Mouse (Mus musculus): ENCODE measurements around the gene Wrap53. TPM values are rescaled to one million over a fixed set of nuclear protein-coding genes. Genes with fewer than 3 reads are reported as not detected.
"Not testable (repeated sequence)": the region's sequence is repeated elsewhere in the genome, so short reads cannot be mapped to it uniquely, and the experiment has no call there.

Gene Wrap53
- total RNA-seq (2014; rRNA removed) = 16.4 and 19.4 TPM in 2 replicates
- polyA plus RNA-seq (2015; fragmentation: Nextera tagmentation; extraction: Ambion mirVana) = 12.8 and 13.8 TPM in 2 replicates

DNA sequence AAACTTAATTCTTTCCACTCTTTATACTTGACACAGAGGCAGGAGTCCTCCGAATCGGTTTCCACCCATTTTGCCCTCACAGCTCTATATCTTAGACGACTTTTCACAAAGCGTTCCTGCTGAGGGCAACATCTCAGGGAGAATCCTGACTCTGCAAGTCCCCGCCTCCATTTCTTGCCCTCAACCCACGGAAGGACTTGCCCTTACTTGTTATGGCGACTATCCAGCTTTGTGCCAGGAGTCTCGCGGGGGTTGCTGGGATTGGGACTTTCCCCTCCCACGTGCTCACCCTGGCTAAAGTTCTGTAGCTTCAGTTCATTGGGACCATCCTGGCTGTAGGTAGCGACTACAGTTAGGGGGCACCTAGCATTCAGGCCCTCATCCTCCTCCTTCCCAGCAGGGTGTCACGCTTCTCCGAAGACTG lies at the start of gene Wrap53, which contains the start of gene Trp53:
TSS of gene Wrap53 (minus strand) at position 165 of the 424 bp plus-strand sequence.
TSS of gene Trp53 (plus strand) at position 269 of the 424 bp plus-strand sequence.
- no peak for TF ChIP-seq CTCF (IDR thresholded peaks at IDR 0.05; ENCODE audit: low read depth)
- Histone ChIP-seq H3K4me1 (ENCODE audit: insufficient read depth, low read length) (peaks cover 10% of the 10 kb centered on the region), H3K36me3 (ENCODE audit: insufficient read depth, low read length) (no peaks in the 10 kb centered on the region), H3K27ac (peak within 1 kb of the TSS; percentile 96), H3K9ac (replicated peaks; ENCODE audit: low read length) (peak within 1 kb of the TSS; percentile 76), H3K4me2 (ENCODE audit: low read depth, low read length) (peak within 1 kb of the TSS; percentile 90), H3K4me3 (ENCODE audit: low read length) (peak within 1 kb of the TSS; percentile 80), H3K27me3 (ENCODE audit: insufficient read depth, low read length) (no peaks in the 10 kb centered on the region), H3K9me3 (ENCODE audit: low read length) (no peaks in the 10 kb centered on the region)
- peak; percentile 97 for DNase-seq (ENCODE audit: low spot score)
- WGBS = under 1% methylated on average over 13 of the region's 13 CpGs
- peak; percentile 73 for ATAC-seq

DNA sequence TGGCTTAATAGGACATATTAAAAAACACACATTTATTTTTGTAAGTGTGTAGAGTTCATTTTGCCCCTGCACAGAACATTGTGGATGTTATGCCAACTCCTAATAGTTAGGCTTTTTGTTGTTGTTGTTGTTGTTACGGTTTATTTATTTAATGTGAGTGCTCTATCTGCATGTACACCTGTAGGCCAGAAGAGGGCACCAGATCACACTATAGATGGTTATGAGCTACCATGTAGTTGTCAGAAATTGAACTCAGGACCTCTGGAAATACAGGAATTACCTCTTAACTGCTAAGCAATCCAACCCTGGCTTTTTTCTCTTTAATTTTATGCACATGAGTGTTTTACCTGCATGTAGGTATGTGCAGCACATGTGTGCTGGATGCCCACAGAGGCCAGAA lies 49.7 kb upstream of the Wrap53 start:
- peak; percentile 27 for DNase-seq (ENCODE audit: low spot score)
- H3K27me3 ChIP-seq (ENCODE audit: insufficient read depth, low read length) = no peaks in the 10 kb centered on the region
- H3K4me1 ChIP-seq (ENCODE audit: insufficient read depth, low read length) = peaks cover 10% of the 10 kb centered on the region; the same call in 1 of the 2 replicates
- no peak overlapping the region for H3K4me2 ChIP-seq (ENCODE audit: low read depth, low read length)
- no peak overlapping the region for H3K27ac ChIP-seq
- no peak overlapping the region for H3K4me3 ChIP-seq (ENCODE audit: low read length)
- H3K9ac ChIP-seq (replicated peaks; ENCODE audit: low read length) = no peak overlapping the region
- ATAC-seq = no peak
- H3K36me3 ChIP-seq (ENCODE audit: insufficient read depth, low read length) = no peaks in the 10 kb centered on the region
- TF ChIP-seq CTCF (IDR thresholded peaks at IDR 0.05; ENCODE audit: low read depth) = peak; percentile 59
- no peaks in the 10 kb centered on the region for H3K9me3 ChIP-seq (ENCODE audit: low read length)
- 61% methylated on average over 1 of the region's 1 CpGs for WGBS

GRCm38 (mm10) chr11:69628286-69628685 lies 48.2 kb upstream of the Wrap53 start:
- H3K9ac ChIP-seq (replicated peaks; ENCODE audit: low read length) = no peak overlapping the region
- H3K36me3 ChIP-seq (ENCODE audit: insufficient read depth, low read length) = no peaks in the 10 kb centered on the region
- TF ChIP-seq CTCF (IDR thresholded peaks at IDR 0.05; ENCODE audit: low read depth) = peak; percentile 95
- no peak overlapping the region for H3K4me2 ChIP-seq (ENCODE audit: low read depth, low read length)
- no peak for ATAC-seq
- H3K27me3 ChIP-seq (ENCODE audit: insufficient read depth, low read length) = no peaks in the 10 kb centered on the region
- no peak overlapping the region for H3K27ac ChIP-seq
- 38% methylated on average over 6 of the region's 6 CpGs for WGBS
- no peak overlapping the region for H3K4me3 ChIP-seq (ENCODE audit: low read length)
- H3K4me1 ChIP-seq (ENCODE audit: insufficient read depth, low read length) = no peaks in the 10 kb centered on the region
- no peaks in the 10 kb centered on the region for H3K9me3 ChIP-seq (ENCODE audit: low read length)
- DNase-seq (ENCODE audit: low spot score) = peak; percentile 87

DNA sequence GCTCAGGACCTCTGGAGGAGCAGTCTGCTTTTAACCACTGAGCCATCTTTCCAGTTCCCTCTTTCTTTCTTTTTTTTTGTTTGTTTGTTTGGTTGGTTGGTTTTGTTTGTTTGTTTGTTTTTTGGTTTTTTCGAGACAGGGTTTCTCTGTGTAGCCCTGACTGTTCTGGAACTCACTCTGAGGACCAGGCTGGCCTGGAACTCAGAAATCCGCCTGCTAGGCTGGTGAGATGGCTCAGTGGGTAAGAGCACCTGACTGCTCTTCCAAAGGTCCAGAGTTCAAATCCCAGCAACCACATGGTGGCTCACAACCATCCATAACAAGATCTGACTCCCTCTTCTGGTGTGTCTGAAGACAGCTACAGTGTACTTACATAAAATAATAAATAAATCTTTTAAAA lies 44.3 kb upstream of the Wrap53 start:
- not testable (repeated sequence) for DNase-seq (ENCODE audit: low spot score); H3K4me1 ChIP-seq (ENCODE audit: insufficient read depth, low read length); H3K27ac ChIP-seq; H3K27me3 ChIP-seq (ENCODE audit: insufficient read depth, low read length); H3K9ac ChIP-seq (replicated peaks; ENCODE audit: low read length); H3K9me3 ChIP-seq (ENCODE audit: low read length); ATAC-seq; H3K36me3 ChIP-seq (ENCODE audit: insufficient read depth, low read length); H3K4me3 ChIP-seq (ENCODE audit: low read length); H3K4me2 ChIP-seq (ENCODE audit: low read depth, low read length)
- 96% methylated on average over 2 of the region's 2 CpGs for WGBS

DNA sequence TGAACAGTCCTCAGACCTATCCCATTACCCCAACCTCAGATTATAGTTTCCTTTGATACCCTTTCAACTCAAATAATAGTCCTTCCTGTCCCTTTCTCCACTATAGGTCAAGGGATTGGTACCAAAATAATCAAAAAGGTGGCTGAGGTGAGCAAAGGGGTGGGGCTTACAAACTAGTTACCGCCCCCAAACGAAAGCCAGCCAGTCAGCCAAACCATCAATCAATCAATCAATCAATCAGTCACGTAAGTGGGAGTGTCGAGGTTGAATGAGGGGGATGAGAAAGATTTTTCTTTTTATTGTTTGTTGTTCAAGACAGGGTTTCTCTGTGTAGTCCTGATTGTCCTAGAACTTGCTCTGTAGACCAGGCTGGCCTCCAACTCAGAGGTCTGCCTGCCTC lies 43.0 kb upstream of the Wrap53 start:
- H3K9me3 ChIP-seq (ENCODE audit: low read length) = no peaks in the 10 kb centered on the region
- peaks cover 5% of the 10 kb centered on the region; the same call in 1 of the 2 replicates for H3K4me1 ChIP-seq (ENCODE audit: insufficient read depth, low read length)
- no peaks in the 10 kb centered on the region for H3K27me3 ChIP-seq (ENCODE audit: insufficient read depth, low read length)
- H3K27ac ChIP-seq = peak overlapping the region; percentile 89; the same call in 1 of the 2 replicates
- H3K4me2 ChIP-seq (ENCODE audit: low read depth, low read length) = peak overlapping the region; percentile 89
- peak overlapping the region; percentile 89 for H3K9ac ChIP-seq (replicated peaks; ENCODE audit: low read length)
- H3K36me3 ChIP-seq (ENCODE audit: insufficient read depth, low read length) = no peaks in the 10 kb centered on the region
- ATAC-seq (no peak), DNase-seq (ENCODE audit: low spot score) (no peak)
- TF ChIP-seq CTCF (IDR thresholded peaks at IDR 0.05; ENCODE audit: low read depth) = no peak
- H3K4me3 ChIP-seq (ENCODE audit: low read length) = peak overlapping the region; percentile 57
- 61% methylated on average over 4 of the region's 4 CpGs for WGBS

DNA sequence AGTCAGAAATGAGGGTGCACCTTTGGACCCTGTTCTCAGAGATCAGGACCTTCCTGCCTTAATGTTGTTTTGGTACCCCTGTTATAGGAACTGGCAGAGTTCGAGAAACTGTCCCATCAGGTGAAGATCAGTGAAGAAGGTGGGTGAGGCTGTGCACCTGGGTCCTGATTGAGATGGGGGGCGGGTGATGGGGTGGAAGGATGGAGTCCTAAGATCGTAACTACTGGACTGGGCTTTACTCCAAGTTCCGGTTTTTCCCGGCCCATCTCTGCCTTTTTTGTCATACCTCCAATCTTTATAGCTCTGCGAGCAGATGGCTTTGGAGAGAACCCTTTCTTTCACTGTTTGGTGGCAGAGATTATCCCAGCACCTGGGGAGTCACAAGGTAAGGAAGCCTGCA lies 42.4 kb upstream of the Wrap53 start:
- Histone ChIP-seq H3K27ac (peak overlapping the region; percentile 89), H3K9ac (replicated peaks; ENCODE audit: low read length) (peak overlapping the region; percentile 89), H3K36me3 (ENCODE audit: insufficient read depth, low read length) (no peaks in the 10 kb centered on the region), H3K4me1 (ENCODE audit: insufficient read depth, low read length) (peaks cover 5% of the 10 kb centered on the region; the same call in 1 of the 2 replicates), H3K4me2 (ENCODE audit: low read depth, low read length) (peak overlapping the region; percentile 89), H3K9me3 (ENCODE audit: low read length) (no peaks in the 10 kb centered on the region), H3K4me3 (ENCODE audit: low read length) (peak overlapping the region; percentile 57), H3K27me3 (ENCODE audit: insufficient read depth, low read length) (no peaks in the 10 kb centered on the region)
- WGBS = 17% methylated on average over 6 of the region's 6 CpGs
- peak; percentile 22 for DNase-seq (ENCODE audit: low spot score)
- ATAC-seq = 0 out of 2 replicates have a peak, but pooled peaks have one; percentile 4
- TF ChIP-seq CTCF (IDR thresholded peaks at IDR 0.05; ENCODE audit: low read depth) = no peak

DNA sequence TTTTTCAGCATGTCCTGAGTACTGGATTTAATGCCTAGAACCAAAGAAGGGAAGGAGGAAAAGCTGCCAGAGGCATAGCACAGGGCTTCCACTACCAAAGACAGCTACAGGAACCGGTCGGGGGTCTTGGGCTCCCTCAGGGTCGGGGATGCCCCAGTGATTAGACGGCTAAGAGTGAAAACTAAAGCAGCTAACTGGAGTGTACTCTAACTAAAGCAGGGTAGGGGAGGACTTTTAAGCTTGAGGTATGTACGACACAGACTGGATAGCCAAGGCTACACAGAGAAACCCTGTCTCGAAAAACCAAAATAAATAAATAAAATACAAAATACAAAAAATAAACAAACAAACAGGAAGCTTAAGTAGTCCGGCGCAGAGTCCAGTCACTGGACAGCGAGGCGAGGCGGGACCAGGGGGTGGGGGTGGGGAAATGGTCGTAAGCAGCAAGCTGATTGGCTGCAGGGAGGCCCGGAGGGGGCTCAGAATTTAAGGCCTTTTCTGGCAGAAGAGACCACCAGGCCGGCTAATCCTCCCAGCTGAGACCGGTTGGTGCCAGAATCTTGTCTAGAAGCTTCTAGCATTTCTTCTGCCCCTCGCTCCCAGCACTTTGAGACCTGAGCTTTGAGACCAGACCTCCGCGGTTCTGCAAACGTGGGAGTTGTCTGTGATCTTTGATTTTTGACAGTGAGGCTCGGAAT lies 41.7 kb upstream of the Wrap53 start, which contains the start of gene Sat2:
TSS of gene Sat2 (plus strand) at position 454 of the 698 bp plus-strand sequence.
- Histone ChIP-seq H3K4me2 (ENCODE audit: low read depth, low read length) (peak within 1 kb of the TSS; percentile 89), H3K27ac (peak within 1 kb of the TSS; percentile 89), H3K4me1 (ENCODE audit: insufficient read depth, low read length) (peaks cover 5% of the 10 kb centered on the region; the same call in 1 of the 2 replicates), H3K36me3 (ENCODE audit: insufficient read depth, low read length) (no peaks in the 10 kb centered on the region), H3K9me3 (ENCODE audit: low read length) (no peaks in the 10 kb centered on the region), H3K27me3 (ENCODE audit: insufficient read depth, low read length) (no peaks in the 10 kb centered on the region), H3K9ac (replicated peaks; ENCODE audit: low read length) (peak within 1 kb of the TSS; percentile 89), H3K4me3 (ENCODE audit: low read length) (peak within 1 kb of the TSS; percentile 57)
- DNase-seq (ENCODE audit: low spot score) (peak; percentile 92), ATAC-seq (peak; percentile 93)
- under 1% methylated on average over 20 of the region's 20 CpGs for WGBS
- TF ChIP-seq CTCF (IDR thresholded peaks at IDR 0.05; ENCODE audit: low read depth) = no peak
